Mouse (Mus musculus): ENCODE measurements around the gene Hivep3.

Gene Hivep3

DNA sequence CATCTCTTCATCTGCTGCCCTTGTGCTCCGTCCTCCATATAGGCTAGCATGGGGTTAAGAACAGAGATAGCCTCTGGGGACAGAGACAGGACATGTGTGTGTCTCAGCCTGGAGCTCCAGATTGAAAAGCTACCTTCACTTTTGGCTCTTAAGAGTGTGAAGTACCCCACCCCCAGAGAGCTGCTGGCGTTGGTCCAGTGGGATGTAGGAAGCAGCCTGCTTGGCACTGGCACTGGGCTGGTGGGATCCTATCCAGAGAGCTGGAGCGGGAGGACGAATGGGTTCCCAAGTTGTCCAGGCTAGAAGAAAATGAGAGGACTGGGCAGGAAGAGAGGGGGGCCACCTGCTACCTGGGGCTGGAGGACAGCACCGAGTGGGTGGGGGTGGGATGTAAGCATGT lies 284.8 kb downstream of the Hivep3 start:
- DNase-seq (ENCODE audit: low spot score in 2 of 2): no peak

DNA sequence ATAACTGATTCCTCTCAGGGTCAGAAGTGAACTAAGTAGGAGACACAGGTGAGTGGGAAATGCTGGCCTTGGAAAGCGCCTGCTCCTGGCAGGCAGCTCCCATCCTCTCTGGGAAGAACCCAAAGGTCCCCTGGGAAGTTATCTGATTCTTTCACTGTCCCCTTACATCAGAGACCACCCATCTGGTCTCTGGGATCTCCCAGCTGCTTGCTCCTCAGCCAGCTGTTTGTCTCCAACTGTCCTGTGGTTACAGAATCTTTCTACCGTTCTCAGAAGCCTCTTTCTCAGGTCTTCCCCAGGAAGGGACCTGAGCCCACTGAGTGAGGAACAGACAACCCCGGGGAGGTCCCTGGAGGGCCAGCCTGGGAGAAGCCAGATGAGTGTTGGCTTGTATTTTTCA lies 288.8 kb downstream of the Hivep3 start:
- no peak for DNase-seq (ENCODE audit: low spot score in 2 of 2)

DNA sequence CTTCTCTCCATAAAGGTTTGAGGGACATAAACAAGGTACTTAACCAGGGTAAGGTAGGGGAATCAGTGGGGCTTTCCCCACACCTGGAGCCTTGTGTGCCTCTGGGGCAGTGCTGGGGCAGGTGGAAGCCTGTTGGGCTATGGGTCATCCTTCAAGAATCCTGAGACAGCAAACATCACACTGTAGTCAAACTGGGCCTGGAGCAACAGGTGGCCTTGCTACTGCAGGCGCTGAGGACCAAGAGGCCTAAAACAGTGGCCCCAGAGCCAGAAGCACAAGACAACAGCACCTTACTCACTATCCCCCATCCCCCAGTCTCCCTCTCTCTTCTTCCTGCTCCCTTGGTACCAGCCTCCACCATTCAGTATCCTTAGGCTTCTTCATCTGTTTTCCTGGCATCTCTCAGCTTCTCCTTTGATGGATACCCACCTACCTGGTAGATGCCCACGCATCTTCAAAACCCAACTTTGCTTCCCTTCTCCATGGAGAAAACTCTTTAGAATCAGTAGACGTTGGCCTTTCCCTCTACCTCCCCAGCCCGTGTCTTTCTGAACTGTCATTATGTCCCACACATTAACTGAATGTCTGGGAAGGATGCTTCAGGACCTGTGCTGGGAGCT lies 289.7 kb downstream of the Hivep3 start:
- no peak for DNase-seq (ENCODE audit: low spot score in 2 of 2)

DNA sequence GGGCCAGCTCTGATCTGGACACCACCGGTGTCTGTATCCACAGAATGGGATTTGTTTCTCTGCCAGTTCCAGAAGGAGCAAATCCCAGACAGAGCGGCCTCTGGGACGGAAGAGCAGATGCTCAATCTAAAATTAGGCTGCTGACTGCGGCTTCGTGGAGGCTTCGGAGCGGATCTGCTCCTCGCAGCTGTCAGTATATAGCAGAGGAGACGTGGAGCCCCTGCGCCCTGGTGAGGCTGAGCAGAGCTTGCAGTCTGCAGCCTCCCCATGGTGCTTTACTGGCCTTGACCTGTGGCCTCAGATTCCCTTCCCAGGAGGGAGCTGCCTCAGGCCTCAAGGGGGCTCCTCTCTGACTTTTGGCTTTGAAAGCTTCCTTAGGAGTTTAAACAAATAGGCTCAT lies 290.5 kb downstream of the Hivep3 start:
- no peak for DNase-seq (ENCODE audit: low spot score in 2 of 2)

DNA sequence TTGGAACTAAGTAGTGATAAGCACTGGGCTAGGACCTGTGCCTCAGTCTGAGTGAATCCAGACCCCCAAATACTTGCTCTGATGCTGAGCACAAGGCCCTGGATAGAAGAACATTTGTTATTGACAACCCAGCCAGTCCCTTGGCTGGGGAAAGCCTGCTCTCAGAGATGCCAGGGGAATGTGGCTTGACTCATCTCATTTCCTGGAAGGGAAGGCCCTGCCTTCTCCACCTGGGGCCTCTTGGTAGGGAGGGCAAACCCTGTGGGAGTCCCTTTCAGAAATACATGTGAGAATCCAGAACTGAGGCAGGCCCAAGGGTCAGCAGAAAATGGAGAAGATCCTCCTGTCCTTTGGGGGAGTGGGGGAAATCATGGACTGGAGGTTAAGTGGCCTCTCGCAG lies 294.1 kb downstream of the Hivep3 start:
- DNase-seq (ENCODE audit: low spot score in 2 of 2): no peak

DNA sequence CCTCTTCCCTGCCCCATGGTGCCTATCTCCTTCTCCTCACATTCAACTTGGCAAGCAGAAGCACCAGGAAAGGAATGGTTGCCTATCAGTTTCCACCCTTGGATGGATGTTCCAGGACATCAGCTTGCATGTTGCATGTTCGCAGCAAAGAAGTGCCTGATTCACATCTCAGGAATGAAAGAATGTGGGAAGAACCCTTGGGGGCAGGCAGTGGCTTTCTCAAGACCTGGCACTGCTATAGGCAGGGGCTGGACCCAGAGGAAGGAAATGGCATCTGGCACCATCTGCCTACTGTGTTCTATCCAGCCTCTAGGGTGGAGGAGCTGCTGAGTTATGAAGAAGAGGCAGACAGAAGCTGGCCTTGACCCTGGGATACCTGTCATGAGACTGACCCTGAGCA lies 296.4 kb downstream of the Hivep3 start:
- no peak for DNase-seq (ENCODE audit: low spot score in 2 of 2)

DNA sequence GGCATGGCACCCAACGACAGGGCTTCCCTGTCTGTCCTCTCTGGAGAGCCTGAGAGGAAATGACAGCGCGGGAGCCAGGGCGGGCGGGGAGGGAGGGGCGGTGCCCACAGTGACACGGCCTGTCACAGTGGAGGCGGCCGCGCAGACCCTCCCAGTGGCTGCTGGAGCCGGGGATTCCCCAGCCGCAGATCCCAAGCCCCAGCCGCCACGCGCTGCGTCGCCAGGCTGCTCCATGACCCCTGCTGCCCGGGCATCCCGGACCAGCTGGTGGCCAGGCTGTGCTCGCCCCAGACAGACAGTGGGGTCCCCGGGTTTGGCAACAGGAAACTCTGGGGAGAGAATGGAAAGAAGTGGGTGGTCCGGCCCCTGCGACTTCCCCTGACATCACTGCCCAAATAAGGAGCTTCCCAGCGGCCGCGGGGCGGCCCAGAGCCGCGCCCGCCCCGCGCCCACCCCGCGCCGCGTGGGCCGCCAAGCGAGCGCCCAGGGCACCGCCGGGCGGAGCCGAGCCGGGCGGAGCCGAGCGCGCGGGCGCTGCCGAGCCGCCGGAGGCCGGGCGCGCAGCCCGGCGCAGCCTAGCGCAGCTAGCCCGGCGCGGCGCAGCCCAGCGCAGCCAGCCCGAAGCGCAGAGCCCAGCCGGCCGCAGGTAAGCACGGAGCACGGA lies 298.9 kb downstream of the Hivep3 start:
- DNase-seq (ENCODE audit: low spot score in 2 of 2): peak; percentile 50 to 62

DNA sequence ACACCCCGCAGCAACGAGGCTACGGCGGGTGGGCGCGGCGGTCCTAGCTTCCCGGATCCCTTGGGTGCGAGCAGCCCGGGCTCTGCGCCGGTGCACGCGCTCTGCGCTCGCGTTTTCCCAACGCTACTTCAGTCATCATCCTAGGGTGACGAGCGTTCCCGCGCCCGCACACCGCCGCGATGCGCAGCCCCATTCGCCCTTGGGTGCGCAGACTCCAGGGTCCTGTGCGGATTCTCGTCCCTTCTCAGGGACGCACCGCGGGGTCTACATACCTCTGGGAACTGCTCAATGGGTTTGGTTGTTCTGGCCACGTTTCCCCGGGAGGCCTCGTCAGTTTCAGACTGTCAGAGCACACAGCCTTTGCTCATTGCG lies 299.4 kb downstream of the Hivep3 start:
- no peak for DNase-seq (ENCODE audit: low spot score in 2 of 2)

DNA sequence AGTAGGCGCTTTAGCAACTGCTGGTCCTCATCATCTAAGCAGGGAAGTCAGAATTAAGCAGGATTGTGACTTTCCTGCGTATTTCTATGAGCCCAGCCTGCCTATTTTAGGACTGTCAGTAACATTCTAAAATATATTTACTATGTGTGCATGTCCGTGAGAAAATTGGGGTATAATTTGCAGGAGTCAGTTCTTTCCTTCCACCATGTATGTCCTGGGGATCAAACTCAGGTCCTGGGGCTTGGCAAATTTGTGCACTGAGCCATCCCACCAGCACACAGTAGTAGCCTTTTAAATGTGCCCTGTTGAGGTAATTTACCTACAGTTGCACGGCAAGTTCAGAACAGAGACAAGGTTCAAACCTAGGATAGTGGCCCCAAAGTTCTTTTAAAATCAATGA lies 302.7 kb downstream of the Hivep3 start:
- DNase-seq (ENCODE audit: low spot score in 2 of 2): no peak

DNA sequence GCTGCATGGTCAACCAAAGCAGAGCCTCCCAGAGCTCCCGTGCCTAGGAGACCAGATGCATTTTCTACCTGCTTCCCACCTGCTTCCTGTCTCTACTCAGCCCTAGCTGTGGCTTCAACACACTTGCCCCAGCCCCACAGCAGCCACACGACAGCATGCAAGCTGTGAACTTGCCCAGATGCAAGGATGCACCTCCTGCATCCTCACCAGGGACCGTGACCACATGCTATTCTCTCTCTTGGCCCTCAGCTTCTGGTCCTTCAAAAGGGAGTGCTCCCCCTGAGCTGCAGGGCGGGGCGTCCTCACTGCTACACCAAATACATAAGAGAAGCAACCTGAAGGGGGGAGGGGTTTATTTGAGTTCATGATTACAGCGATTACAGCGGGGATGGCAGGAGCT lies 303.4 kb downstream of the Hivep3 start:
- DNase-seq (ENCODE audit: low spot score in 2 of 2): no peak

DNA sequence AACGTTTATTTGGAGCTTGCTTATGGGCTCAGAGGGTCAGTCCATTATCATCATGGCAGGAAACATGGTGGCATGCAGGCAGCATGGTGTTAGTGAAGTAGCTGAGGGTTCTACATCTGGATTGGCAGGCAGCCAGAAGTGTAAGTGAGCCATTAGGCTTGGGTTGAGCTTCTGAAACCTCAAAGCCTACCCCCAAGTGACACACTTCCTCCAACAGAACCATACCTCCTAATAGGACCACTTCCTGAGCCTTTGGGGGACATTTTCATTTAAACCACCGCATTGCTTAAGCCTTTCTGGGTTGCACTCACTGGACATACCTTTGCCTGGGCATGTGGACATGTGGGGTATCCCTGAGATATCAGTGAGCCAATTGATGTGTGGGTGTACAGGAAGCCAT lies 307.9 kb downstream of the Hivep3 start:
- no peak for DNase-seq (ENCODE audit: low spot score in 2 of 2)

DNA sequence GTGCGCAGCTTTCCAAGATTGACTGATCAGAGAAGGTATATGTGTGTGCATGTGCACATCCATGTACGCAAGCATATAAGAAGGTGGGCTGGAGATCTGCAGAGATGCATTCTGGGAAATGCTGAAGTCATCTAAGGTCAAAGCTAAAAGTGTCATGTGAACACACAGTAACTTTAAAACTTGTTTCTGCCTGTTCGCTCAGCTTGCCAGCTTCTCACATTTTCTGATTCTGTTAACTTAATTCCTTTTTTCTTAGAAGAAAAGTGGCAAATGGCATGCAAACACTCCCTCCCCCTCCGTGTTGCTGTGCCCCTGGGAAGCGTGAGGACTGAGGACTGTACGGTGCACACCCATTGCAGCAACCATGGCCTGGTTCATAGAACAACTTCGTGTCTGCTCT lies 308.9 kb downstream of the Hivep3 start:
- DNase-seq (ENCODE audit: low spot score in 2 of 2): no peak

DNA sequence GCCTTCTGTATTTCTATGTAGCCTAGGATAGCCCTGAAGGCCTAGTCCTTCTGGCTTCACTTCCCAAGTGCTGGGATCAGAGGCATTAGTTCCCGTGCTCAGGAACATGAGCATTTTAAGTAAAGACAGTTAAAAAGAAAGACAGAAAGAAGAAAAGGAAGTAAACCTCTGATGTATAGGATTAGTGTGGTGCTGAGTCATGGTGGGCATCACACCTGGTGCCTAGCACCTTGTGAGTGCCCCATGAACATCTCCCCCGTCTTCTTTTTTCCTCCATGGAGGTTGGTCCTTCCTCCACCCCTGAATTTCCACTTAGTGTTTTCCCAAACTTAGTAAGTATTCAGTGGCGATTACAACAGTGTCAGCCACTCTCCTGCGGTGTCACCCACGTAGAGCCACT lies 311.0 kb downstream of the Hivep3 start:
- DNase-seq (ENCODE audit: low spot score in 2 of 2): no peak

DNA sequence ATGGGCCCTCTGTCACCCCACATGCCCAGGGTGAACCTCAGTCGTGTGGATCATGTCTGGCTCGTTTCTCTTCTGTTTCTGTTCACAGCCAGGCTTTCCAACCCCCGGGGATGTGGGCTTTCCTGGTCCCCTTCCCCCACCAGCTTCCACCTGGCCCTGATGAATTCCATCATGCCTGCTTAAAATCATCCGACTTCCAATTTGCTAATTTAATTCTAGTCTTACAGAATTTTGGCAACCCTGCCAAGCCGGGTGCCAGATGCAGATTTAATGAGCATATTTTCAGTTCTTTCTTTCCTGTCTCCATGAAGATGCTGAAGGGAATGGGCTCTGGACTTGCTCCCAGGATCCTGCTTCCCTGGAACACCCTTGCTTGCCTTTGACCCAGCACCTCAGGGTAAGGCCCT lies 311.6 kb downstream of the Hivep3 start:
- no peak for DNase-seq (ENCODE audit: low spot score in 2 of 2)

DNA sequence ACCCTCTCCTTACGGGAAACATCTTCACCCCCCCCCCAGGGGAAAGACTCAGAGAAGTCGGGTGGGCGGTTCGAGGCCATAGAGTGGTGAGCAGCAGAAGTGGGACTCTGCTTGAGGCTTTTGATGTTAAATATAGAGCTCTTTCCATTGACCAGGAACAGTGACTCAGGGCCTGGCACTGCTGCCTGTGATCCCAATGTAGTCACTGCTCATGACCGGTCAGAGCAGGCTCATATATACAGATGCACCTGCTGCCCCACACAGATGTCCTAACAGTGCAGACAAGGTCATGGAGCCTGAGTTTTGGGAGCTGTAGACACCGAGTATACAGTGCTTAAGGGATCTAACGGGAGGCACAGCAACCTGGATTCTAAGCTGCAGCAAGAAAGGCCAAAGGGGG lies 312.3 kb downstream of the Hivep3 start:
- DNase-seq (ENCODE audit: low spot score in 2 of 2): no peak

DNA sequence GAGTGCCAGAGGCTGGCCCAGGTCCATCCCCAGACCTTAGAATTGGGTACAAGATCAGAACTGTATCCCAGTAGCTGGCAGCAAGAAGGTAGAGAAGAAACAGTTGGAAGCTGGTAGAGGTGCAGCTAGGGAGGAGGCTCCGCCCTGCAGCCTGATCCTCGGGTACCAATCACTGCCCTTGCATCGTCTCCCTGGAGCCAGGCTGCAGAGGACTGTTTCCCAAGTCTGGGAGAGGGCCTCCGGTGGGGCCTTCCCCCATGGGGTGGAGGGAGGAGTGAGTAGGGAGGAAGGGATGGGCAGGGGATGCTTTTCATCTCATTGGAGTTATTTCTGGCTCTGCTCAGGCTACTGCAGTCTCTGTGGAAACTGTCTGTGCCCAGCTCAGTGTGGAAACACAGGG lies 313.5 kb downstream of the Hivep3 start:
- DNase-seq (ENCODE audit: low spot score in 2 of 2): no peak

DNA sequence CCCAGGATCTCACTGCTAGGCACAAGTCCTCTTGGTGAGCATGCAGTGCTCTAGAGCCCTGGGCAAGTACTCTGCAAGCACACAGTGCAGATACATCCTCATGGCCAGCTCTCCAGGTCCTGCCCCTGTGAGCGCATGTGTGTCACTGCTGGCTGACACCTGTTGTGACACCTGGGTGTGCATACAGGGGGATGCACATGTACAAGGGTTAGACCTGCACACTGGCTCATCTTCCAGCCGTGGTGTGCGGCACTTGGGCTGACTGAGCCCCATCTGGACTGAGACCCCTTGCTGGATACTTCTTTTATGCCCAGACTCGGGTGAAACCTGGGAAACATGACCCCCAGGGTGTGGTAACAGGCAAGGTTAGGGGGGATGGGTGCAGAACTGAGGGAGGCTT lies 314.7 kb downstream of the Hivep3 start:
- DNase-seq (ENCODE audit: low spot score in 2 of 2): no peak

DNA sequence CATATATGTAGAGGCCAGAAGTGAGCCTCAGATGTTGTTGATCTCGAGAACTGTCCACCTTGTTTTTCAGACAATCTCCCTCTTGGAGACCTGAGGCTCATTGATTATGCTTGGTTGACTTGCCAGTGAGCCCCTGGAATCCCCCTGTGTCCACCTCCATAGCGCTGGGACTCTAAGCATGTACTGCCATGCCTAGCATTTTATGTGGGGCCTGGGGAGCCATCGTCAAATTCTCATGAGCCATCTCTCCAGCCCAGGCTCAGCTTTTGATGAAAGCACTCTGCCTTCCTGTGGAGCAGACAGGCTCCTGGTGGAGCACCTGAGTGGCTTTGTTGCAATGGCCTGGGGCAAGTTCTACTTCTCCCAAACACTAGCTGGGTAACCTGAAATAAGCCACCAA lies 316.3 kb downstream of the Hivep3 start:
- DNase-seq (ENCODE audit: low spot score in 2 of 2): no peak

DNA sequence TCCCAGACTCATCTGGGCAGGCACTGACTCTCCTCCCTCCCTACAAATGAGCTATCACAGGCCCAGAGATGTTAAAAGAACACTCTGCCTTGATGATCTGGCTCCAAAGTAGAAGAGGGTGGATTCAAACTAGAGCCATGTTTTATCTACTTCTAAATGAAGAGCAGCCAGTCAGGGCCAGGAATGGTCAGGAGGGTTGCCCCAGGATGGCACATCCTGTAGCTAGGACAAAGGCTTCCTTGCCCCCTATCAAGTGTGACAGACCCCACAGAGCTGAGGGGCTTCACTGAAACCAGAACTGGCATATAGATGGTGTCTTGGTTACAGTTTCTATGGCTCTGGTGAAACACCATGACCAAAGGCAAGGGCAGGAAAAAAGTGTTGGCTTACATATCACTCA lies 318.9 kb downstream of the Hivep3 start:
- DNase-seq (ENCODE audit: low spot score in 2 of 2): no peak

DNA sequence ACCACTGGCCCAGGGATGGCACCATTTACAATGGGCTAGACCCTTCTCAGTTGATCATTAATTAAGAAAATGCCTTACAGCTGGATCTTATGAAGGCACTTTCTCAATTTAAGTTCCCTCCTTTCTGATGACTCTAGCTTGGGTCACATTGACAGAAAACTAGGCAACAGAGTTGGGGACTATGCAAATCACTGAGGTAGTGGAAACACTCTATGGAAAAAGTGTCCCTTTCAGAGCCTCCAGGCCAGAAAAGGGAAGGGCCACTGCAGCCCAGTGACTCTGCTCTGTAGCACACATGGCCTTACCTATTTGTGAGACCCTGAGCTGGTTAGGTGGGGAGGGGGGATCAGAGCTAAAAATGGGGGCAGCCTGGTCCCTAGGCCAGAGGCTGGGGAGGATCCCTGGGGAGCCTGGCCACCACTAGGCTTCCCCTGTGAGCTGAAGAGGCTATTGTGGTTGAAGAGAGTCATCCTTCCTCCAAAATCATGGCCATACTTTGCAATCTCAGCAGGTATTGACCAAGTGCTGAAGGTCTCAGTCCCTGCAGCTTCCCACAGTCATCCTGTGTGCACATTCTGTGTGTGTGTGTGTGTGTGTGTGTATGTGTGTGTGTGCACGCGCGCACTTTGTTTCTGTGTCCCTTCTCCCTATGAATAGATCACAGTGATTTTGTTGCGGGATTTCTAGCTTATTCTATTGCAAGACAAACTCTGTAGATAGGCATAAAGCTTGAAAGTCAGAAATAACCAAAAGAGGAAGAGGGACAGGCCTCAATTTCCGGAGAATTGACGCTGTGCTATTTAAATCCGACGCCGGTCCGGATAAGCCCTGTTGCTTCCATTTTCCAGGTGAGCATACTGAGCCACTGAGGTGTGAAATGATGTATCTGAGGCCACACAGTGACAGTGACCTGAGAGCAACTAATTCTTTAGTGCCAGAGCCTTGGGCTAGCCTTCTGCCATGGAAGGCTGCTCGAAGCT lies 319.7 kb downstream of the Hivep3 start:
- peak; percentile 64 to 72 for DNase-seq (ENCODE audit: low spot score in 2 of 2)

DNA sequence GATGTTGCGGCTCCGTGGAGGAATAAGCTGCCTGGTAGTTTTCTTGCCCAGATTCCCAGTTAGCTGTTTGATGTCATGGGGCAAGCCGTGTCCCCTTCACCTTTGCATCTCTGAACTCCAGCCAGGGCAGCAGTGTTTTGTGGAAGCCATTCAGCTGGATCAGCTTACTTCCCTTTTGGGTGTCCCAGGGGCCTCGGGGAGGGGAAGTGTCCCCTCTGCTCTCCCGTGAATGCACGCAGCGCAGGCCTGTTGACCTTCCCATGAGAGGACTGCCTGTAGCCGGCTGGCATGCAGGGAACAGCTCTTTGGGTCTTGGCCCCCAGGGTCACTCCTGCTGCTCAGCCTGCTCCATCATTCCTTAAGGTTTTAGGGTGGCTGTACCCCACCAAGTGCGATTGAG lies 320.6 kb downstream of the Hivep3 start:
- DNase-seq (ENCODE audit: low spot score in 2 of 2): peak; percentile 87 to 88

DNA sequence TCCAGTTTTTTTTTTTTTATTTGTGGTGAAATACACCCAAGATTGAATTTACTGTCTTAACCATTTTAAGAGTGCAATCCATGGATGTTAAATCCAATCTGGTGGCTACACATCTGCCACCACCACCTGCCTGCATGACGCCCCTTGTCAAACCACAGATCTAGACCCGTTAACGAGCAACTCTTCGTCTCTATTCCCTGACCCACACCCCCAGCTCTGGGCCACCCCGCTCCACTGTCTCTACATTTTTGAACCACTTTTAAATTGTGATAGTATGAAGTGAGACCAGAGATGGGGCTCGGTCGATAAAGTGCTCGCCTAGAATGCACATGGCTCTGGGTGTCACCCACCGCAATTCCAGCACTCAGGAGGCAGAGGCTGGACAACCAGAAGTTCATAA lies 322.9 kb downstream of the Hivep3 start:
- DNase-seq (ENCODE audit: low spot score in 2 of 2): no peak

DNA sequence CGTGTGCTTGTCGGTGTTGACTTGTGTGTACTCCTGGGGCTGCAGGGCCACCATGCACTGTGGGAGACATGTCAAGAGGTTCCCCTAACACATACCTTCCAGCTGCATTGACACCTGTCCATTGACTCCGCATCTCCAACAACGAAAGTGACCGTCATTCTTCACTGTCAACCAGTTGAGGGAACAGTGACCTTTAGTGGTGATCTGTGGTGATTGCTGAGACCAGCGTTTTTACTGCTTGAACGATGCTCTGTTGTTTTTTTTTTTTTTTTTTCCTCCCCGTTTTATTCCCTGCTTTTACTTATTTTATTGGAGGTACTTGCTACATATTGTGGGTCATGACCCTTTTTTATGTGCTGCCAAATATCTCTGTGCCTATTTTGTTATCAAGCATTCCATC lies 323.9 kb downstream of the Hivep3 start:
- no peak for DNase-seq (ENCODE audit: low spot score in 2 of 2)

Measured in spleen, postnatal 36 days (tissue).